Mouse (Mus musculus) testis, postnatal 14 days (tissue): ENCODE measurements around the gene Pfkfb3.

Source experiments
- DNase-seq: peaks from one replicate; pipeline ENCODE4 v3.0.0; 2021; ENCODE audit warnings: low spot score

The Pfkfb3 gene

DNA sequence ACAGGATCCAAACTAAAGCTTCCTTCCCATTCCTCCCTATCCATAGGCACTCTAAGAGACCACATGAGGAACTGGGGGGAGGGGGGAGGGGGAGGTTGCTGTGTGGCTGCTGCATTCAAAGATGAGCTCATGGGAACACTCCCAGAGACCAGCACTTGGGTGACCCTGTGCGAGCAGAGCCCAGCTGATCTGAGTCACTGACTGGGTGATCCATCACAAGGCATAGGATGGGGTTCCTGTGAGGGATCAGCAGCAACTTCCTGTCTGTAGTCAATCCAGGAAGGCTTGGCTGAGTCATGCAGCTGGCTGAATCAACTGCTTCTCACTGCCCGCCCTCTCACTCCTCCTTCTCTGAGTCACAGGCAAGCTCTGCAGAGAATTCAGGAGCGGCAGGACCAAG is 124.3 kb downstream of the Pfkfb3 start:
- peak; percentile 57 for DNase-seq

DNA sequence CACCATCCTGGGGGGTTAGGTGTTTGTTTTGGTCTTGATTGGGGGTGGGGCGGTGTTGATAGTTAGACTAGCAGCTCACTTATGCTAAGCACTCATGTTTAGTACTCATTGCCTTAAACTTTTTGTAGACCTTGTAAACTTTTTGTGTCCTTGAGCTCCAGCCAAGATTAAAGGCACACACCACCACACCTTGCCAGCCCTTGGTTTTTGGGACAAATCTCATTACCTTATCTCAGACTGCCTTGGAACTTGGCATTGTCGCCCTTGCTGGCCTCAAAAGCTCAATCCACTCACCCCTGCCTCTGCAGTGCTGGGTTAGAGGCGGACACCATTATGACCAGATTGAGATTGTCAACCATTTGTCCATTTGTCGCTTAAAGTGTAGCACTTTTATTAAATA is 125.3 kb downstream of the Pfkfb3 start:
- no peak for DNase-seq

DNA sequence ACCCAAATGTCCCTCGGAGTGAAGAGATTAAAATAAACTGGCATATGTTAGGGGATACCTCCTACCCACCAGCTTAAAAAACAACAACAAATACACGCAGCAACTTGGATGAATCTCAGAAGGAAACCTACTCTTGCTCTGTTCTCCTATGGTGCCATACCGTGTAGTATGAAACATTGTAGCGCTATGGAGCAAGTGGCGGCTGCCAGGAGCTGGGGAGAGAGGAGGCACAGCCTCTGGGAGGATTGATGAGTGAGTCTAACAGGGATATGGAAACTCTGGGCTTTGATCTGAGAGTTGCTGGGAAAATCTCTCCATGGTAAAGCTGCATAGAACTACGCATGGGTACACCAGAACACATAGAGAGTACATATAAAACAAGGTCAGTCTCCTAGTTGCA is 126.3 kb downstream of the Pfkfb3 start:
- peak; percentile 54 for DNase-seq

DNA sequence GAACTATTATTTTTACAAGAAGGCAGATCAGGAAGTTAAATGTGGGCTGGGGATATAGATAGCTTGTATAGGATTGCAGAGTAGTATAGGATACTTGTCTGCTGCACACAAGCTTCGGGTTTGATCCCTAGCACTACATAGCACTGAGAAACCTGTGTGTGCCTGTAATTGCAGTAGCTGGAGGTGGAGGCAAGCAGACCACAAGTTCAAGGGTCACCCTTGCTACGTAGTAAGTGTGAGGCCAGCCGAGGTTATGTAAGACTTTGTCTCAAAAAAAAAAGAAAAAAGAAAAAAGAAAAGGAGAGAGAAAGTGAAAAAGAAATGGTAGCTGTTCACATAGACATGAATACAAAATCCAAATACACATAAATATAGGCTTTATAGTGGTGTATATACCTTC is 127.5 kb downstream of the Pfkfb3 start:
- no peak for DNase-seq

DNA sequence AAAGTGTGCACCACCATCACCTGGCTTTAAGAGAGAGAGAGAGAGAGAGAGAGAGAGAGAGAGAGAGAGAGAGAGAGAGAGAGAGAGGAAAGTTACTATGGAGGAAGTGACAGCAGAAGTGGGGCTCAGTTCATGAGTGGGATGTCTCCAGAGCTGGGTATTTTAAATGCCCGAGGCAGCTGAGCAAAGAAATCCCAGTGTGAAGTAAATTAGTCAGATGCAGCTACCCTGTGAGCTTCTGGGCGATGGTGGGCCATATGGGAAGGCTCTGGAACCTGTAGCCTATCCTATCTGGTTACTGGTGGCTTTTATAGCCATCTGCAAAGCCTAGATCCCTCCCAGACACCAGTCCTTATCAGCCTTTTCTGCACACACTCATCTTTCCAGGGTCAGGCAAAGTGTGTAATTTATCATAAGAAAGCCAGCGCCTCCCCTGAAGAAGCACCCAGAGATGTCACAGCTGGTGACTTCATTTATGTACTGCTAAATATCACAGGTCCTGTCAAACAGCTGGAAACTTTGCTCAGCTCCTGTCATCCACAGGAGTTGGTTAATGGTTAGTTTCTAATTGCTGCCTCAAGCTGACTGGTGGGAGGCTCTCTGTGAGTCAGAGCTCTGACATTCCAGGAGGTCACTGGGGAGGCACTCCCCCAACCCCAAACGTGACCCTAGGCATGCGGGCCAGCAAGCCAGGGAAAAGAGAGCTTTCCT is 128.3 kb downstream of the Pfkfb3 start:
- DNase-seq = no peak

DNA sequence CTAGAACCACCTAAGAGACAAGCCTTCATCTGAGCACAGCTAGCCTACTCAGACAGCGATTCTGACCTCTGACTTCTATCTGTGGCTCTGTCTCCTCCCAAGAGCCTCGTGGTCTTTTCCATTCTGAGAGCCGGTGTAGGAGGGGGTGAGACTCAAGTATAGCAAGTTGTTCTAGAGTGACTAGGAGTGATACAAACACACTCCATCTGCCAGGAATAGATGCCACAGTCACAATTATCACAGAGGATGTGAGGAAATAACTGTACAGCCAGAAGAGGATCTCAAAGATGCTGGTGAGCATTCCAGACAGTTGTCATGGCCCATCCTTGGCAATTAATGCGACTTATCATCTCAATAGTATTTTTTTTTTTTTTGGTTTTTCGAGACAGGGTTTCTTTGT is 129.6 kb downstream of the Pfkfb3 start:
- DNase-seq = no peak

DNA sequence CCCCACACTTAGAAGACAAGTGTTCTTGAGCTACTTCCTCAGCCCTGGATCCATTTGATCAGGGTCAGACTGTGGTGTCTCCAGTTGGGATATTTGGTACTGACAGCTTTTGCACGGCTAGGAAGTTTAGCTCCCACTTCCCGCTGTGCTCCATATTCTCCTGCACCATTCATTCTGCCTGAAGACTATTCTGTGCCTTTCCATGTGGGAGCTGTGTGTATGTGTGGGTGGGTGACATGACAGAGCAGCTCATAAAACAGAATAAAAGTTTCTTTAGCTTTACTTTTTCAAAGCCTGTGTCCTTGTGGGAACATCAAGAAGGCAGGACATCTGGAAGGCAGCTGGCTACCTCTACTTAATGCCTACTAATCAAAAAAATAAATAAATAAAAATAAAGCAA is 130.5 kb downstream of the Pfkfb3 start:
- DNase-seq = no peak

DNA sequence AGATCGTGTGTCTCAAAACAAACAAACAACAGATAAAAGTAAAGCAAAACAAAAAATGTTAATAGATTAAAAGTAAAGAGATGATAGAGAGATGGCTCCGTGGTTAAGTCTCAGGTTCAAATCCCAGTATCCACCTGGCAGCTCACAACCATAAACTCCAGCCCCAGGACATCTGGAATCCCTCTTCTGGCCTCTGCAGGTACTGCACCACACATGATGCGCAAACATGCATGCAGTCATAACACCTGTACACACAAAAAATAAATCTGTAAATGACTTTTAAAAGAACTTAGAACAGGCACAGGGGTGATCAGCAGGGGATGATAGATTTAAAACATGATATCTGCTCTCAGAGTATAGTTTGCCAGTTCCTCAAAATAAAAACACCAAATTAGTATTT is 131.5 kb downstream of the Pfkfb3 start:
- DNase-seq = no peak
